ENCODE assay signal across 13 mouse cellular contexts in the genomic region with DNA sequence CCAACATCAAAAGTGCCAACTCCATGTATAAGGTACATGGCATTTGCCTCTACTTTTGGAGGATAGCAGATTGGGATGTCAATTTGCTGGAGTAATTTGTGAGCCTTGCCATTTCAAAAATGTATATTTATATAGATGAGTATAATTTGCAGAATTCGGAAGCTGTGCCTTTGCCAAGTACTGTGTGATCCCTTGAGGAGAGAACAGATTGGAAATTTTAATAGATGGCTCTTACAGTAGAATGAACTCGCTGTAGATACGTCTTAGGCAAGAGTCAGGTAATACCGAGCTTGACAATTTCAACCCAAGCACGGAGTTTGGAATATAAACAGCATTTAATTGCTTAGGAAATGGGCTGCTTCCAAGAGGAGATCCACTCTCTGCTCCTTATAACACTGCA.
"Had no signal": no experiment of that assay in that cellular context is flagged by ENCODE, and none has a peak within 500 bp of the region (broad histone marks: within the 10 kb centered on the region; RNA-seq: fewer than 3 reads in every experiment).

No protein-coding gene starts in this region.

- ATAC-seq: midbrain, embryonic 15.5 days had no signal

- H3K36me3 ChIP-seq: liver, embryonic 13.5 days; midbrain, embryonic 12.5 days; midbrain, embryonic 15.5 days had no signal

- H3K4me3 ChIP-seq: liver, embryonic 13.5 days; midbrain, embryonic 12.5 days; midbrain, embryonic 15.5 days; neural tube, embryonic 13.5 days had no signal

- H3K4me1 ChIP-seq: liver, embryonic 13.5 days; midbrain, embryonic 15.5 days had no signal

- DNase-seq: kidney, adult 9 months; kidney, postnatal 14 days; kidney, postnatal 4 days; liver, embryonic 13.5 days; lung, adult 2 months; retina, postnatal 1 day; right cerebral cortex, postnatal 25 days; thymus, adult 18-20 months; thymus, postnatal 36 days had no signal

- H3K27ac ChIP-seq: liver, embryonic 13.5 days; macrophage; midbrain, embryonic 12.5 days; midbrain, embryonic 15.5 days had no signal

- H3K9ac ChIP-seq: liver, embryonic 13.5 days; midbrain, embryonic 12.5 days; midbrain, embryonic 15.5 days; neural tube, embryonic 13.5 days had no signal

- H3K9me3 ChIP-seq: liver, embryonic 13.5 days; midbrain, embryonic 12.5 days; midbrain, embryonic 15.5 days; neural tube, embryonic 13.5 days had no signal

- H3K27me3 ChIP-seq: liver, embryonic 13.5 days; midbrain, embryonic 12.5 days; midbrain, embryonic 15.5 days; neural tube, embryonic 13.5 days had no signal

- H3K4me2 ChIP-seq: liver, embryonic 13.5 days; midbrain, embryonic 12.5 days; midbrain, embryonic 15.5 days; neural tube, embryonic 13.5 days had no signal
